Mouse (Mus musculus) spleen, adult 2 months (tissue): ENCODE results near the gene Irs1. TPM values are rescaled to one million over a fixed set of nuclear protein-coding genes. Genes with fewer than 3 reads are reported as not detected.

Experiments used
- DNase-seq, 2 experiments: peaks; one replicate each; pipeline versions ENCODE4 v3.0.0 to v3.0.0-alpha.2; 2012 to 2021; ENCODE audit warnings: low spot score in 2 of 2, low read depth in 1 of 2
- H3K27ac ChIP-seq: fragments of 200-500 bp; 2 replicates; pipeline ENCODE4 v1.5.1; 2012; ENCODE audit warnings: low read length, inconsistent platforms; ENCODE audit not compliant: insufficient read depth
- H3K27me3 ChIP-seq: fragments of 200-500 bp; 2 replicates; pipeline ENCODE4 v1.6.1; 2012; ENCODE audit warnings: mild to moderate bottlenecking, moderate library complexity, low read length, inconsistent platforms; ENCODE audit not compliant: control insufficient read depth, insufficient read depth
- H3K36me3 ChIP-seq: fragments of 200-500 bp; 2 replicates; pipeline ENCODE4 v1.6.1; 2012; ENCODE audit warnings: mild to moderate bottlenecking, low read length, inconsistent platforms; ENCODE audit not compliant: control insufficient read depth, insufficient read depth
- H3K4me1 ChIP-seq: fragments of 200-500 bp; 2 replicates; pipeline ENCODE4 v1.6.1; 2011; ENCODE audit warnings: inconsistent platforms; ENCODE audit not compliant: control insufficient read depth, insufficient read depth, insufficient read length
- H3K4me3 ChIP-seq: fragments of 200-500 bp; 2 replicates; pipeline ENCODE4 v1.5.1; 2011; ENCODE audit warnings: mild to moderate bottlenecking, inconsistent platforms; ENCODE audit not compliant: insufficient read depth, insufficient read length; ENCODE audit errors: extremely low read depth
- CTCF ChIP-seq: fragments of 200-500 bp; IDR thresholded peaks from 2 replicates; pipeline ENCODE4 v1.5.1; 2011; ENCODE audit warnings: mild to moderate bottlenecking, inconsistent platforms; ENCODE audit not compliant: insufficient read depth, insufficient read length, insufficient replicate concordance; ENCODE audit errors: extremely low read depth
- POLR2A ChIP-seq: fragments of 200-500 bp; IDR thresholded peaks from 2 replicates; pipeline ENCODE4 v1.6.1; 2011; ENCODE audit warnings: low read depth, low read length, inconsistent platforms
- WGBS: fragments of 180-500 bp; shearing (Covaris S2); methylation state at CpG from one replicate; pipeline ENCODE4 v1.1.7; 2018; 5-methylcytosine and 5-hydroxymethylcytosine counted together
- polyA plus RNA-seq: library from polyadenylated mRNA; depleted of rRNA; stranded (reverse); fragments of >200 nt; gene quantifications from 2 replicates; pipeline ENCODE4 v1.2.3, GENCODE M21; 2012

The Irs1 gene
- polyA plus RNA-seq, 1 experiment, result 1.3 TPM

DNA sequence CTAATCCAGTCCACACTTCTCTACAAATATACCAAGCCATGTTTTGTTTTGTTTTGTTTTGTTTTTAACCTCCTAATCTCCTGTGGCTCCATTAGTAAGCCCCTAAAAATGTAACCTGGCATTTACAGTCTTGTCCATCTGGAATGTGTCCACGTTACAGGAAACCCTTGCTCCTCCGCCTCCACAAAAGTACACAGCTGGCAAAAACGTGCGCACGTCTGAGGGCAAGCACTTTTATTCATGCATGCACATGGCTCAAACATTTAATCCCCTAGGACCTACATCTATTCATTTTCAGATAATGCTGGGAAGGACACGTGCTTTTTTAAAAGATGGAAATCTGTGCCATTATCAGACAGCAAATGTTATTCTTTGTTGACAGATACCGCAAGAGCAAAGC is 32.9 kb downstream of the Irs1 start:
- no peak overlapping the region for H3K4me3 ChIP-seq
- 78% methylated on average over 7 of the region's 7 CpGs for WGBS
- no peak overlapping the region for H3K27ac ChIP-seq
- H3K36me3 ChIP-seq, result no peaks in the 10 kb centered on the region
- H3K27me3 ChIP-seq, result no peaks in the 10 kb centered on the region
- DNase-seq, result no peak
- no peak for TF ChIP-seq CTCF
- TF ChIP-seq POLR2A, result no peak
- H3K4me1 ChIP-seq, result no peaks in the 10 kb centered on the region

DNA sequence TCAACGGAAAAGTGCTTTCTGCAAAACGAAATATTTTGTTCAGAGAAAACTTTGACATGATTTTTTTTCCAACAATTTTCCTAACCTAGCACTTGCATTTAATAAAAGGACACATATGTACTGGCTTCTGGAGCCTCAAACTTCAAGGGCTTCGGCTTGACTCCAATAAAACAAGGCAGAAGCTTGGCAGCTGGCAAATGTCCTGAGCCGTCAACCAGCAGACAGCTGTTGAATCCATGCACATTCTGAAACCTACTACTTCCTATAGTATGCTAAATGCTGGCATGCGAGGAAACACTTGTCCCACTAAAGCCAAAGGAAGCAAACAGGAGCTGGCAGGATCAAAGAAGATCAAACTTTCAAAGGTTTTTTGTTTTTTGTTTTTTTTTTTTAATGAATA is 33.8 kb downstream of the Irs1 start:
- no peaks in the 10 kb centered on the region for H3K4me1 ChIP-seq
- H3K36me3 ChIP-seq, result no peaks in the 10 kb centered on the region
- DNase-seq, result no peak
- no peak overlapping the region for H3K27ac ChIP-seq
- no peaks in the 10 kb centered on the region for H3K27me3 ChIP-seq
- H3K4me3 ChIP-seq, result no peak overlapping the region
- no peak for TF ChIP-seq CTCF
- WGBS, result 67% methylated on average over 5 of the region's 5 CpGs

- TF ChIP-seq POLR2A, result no peak
- TF ChIP-seq CTCF, result no peak
- H3K4me3 ChIP-seq, result no peak overlapping the region
- WGBS, result 86% methylated on average over 9 of the region's 9 CpGs
- no peaks in the 10 kb centered on the region for H3K36me3 ChIP-seq
- no peak overlapping the region for H3K27ac ChIP-seq
- no peak for DNase-seq
- no peaks in the 10 kb centered on the region for H3K27me3 ChIP-seq
- no peaks in the 10 kb centered on the region for H3K4me1 ChIP-seq
Measured at GRCm38 (mm10) chr1:82253789-82254445, 37.3 kb downstream of the Irs1 start.

DNA sequence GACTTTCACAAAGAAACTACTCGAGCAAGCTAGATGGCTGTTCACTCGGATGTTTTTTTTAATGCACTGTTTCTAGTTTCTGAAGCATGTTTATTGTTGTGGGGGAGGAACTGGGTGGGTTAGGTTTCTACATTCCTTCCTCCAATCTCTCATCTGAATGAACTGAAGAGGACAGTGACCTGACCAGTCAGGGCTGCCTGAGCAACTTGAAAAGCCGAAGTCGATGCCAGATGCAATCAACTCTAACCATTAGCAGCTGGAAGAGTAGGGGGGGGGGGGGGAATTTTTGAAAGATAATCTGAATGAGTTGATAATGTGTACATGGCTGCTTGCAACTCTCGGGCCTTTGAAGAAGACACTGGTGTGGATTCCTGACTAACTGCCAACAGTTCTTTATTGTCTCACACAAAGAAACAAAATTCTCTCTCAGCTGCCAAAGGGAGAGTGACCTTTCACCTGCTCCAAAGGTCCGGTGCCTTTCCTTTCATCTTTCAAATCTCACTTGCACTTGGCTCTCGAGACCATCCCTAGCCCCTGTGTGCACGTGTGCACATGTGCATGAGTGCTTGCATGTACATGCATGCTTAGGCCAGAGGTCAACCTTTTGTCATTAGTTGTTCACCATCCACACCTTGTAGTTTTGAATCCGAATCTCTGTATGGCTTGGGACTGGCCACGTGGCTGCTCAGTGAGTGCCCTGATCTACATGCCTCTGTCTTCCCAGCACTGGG is 43.8 kb downstream of the Irs1 start:
- TF ChIP-seq POLR2A (no peak), CTCF (no peak)
- WGBS, result 86% methylated on average over 10 of the region's 10 CpGs
- H3K36me3 ChIP-seq, result no peaks in the 10 kb centered on the region
- H3K4me3 ChIP-seq, result no peak overlapping the region
- no peaks in the 10 kb centered on the region for H3K27me3 ChIP-seq
- H3K4me1 ChIP-seq, result no peaks in the 10 kb centered on the region
- no peak overlapping the region for H3K27ac ChIP-seq
- DNase-seq, result no peak

- DNase-seq, result no peak
- no peak for TF ChIP-seq CTCF
- no peak for TF ChIP-seq POLR2A
- no peaks in the 10 kb centered on the region for H3K4me1 ChIP-seq
- no peak overlapping the region for H3K27ac ChIP-seq
- no peaks in the 10 kb centered on the region for H3K27me3 ChIP-seq
- H3K4me3 ChIP-seq, result no peak overlapping the region
- 47% methylated on average over 5 of the region's 5 CpGs for WGBS
- no peaks in the 10 kb centered on the region for H3K36me3 ChIP-seq
Measured at GRCm38 (mm10) chr1:82245002-82245401, 46.2 kb downstream of the Irs1 start.

DNA sequence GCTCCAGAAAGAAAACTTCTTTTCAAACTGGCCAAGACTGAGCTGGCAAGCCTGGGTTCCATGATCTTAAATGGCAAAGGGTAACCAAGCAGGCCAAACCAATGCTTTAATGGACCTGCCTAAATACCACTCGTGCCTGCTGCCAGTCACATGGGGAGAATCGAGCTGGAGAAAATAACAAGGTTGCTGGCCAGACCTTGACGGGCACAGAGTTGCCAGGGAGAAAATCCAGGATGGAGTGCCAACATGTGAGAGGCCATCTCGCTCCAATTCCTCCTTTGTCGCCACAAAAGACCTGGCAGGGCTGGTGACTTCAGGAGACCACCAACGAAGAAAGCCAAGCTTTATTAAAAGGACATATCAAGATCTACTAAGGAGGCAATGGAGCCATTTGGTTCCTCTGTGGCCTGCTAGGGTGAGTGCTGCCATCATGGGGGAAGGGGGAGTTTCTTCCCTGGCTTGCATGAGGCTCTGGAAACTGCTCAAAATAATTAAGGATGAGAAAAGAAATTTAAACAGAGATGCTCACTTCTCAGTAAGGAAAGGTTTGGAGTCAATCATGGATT is 47.9 kb downstream of the Irs1 start:
- DNase-seq, result no peak

More for the DNA sequence above, 47.9 kb downstream of the Irs1 start:
- no peaks in the 10 kb centered on the region for H3K36me3 ChIP-seq
- no peak overlapping the region for H3K4me3 ChIP-seq
- no peak overlapping the region for H3K27ac ChIP-seq
- no peaks in the 10 kb centered on the region for H3K4me1 ChIP-seq
- H3K27me3 ChIP-seq, result no peaks in the 10 kb centered on the region
- whole genome bisulfite sequencing, result 80% methylated on average over 6 of the region's 6 CpGs
- no peak for TF ChIP-seq CTCF
- no peak for TF ChIP-seq POLR2A
